10 mouse cellular contexts compared by ENCODE assay signal in genomic region chr17:87174651-87175331, GRCm38 (mm10).
A peak's percentile ranks its signal among the peaks of the same experiment; 100 is the strongest.
DNase-seq lines count a peak whose midpoint lies in the region; ATAC-seq and TF ChIP-seq lines count a peak whose summit lies in the region.
"Had no signal": no experiment of that assay in that cellular context is flagged by ENCODE, and none has a peak within 500 bp of the region (broad histone marks: within the 10 kb centered on the region; RNA-seq: fewer than 3 reads in every experiment).

No protein-coding gene starts in this region.

- peak overlapping the region; percentile 92 for H3K27ac ChIP-seq in embryonic fibroblast, embryonic 13.5 days (ENCODE audit: insufficient read depth, low read length)
- peak overlapping the region; percentile 75 for H3K27ac ChIP-seq in kidney, embryonic 15.5 days
- H3K27ac ChIP-seq in midbrain, embryonic 10.5 days (replicated peaks), result no peak overlapping the region
- H3K27ac ChIP-seq: hindbrain, embryonic 14.5 days; midbrain, embryonic 12.5 days had no signal

- intact Hi-C loops in gastrocnemius, postnatal 36 days (cut with DNase I), result no loop called here

- no peaks in the 10 kb centered on the region for H3K36me3 ChIP-seq in kidney, embryonic 15.5 days
- H3K36me3 ChIP-seq in midbrain, embryonic 10.5 days, result no peaks in the 10 kb centered on the region
- H3K36me3 ChIP-seq: midbrain, embryonic 12.5 days had no signal

- H3K4me1 ChIP-seq in embryonic fibroblast, embryonic 13.5 days (ENCODE audit: control insufficient read depth, insufficient read depth, low read length), result peaks cover 26% of the 10 kb centered on the region
- H3K4me1 ChIP-seq in kidney, embryonic 15.5 days, result peaks cover 48% of the 10 kb centered on the region
- peaks cover 11% of the 10 kb centered on the region for H3K4me1 ChIP-seq in midbrain, embryonic 10.5 days

- peak; percentile 16 for DNase-seq in gastrocnemius, postnatal 10 days
- no peak for DNase-seq in gastrocnemius, postnatal 36 days
- DNase-seq in 3T3-L1 (ENCODE audit: low read depth, low spot score), result peak; percentile 99
- no peak for DNase-seq in cerebellum, postnatal 10 days
- no peak for DNase-seq in midbrain, embryonic 10.5 days (ENCODE audit: low spot score)
- no peak for DNase-seq in frontal cortex, postnatal 25 days (ENCODE audit: low spot score in 2 of 2)

- TF ChIP-seq POLR2A in embryonic fibroblast, embryonic 13.5 days (IDR thresholded peaks at IDR 0.05; ENCODE audit: low read depth, low read length), result peak; percentile 35; the same call in 1 of the 2 replicates

- H3K4me2 ChIP-seq in kidney, embryonic 15.5 days, result no peak overlapping the region
- H3K4me2 ChIP-seq: hindbrain, embryonic 14.5 days; midbrain, embryonic 12.5 days had no signal

- WGBS in kidney, embryonic 15.5 days, result 69% methylated on average over 9 of the region's 9 CpGs
- WGBS in midbrain, embryonic 10.5 days, result 92% methylated on average over 9 of the region's 9 CpGs

- H3K9me3 ChIP-seq in kidney, embryonic 15.5 days (replicated peaks), result peaks cover 7% of the 10 kb centered on the region
- H3K9me3 ChIP-seq in midbrain, embryonic 10.5 days (replicated peaks), result peaks cover 12% of the 10 kb centered on the region; the same call in 1 of the 2 replicates

- H3K9ac ChIP-seq in kidney, embryonic 15.5 days, result no peak overlapping the region
- H3K9ac ChIP-seq: hindbrain, embryonic 14.5 days; midbrain, embryonic 12.5 days had no signal

- no peak overlapping the region for H3K4me3 ChIP-seq in embryonic fibroblast, embryonic 13.5 days (ENCODE audit: insufficient read depth, low read length)
- H3K4me3 ChIP-seq in kidney, embryonic 15.5 days (replicated peaks), result no peak overlapping the region
- H3K4me3 ChIP-seq in midbrain, embryonic 10.5 days, result no peak overlapping the region
- H3K4me3 ChIP-seq: midbrain, embryonic 12.5 days had no signal

- peak; percentile 47 for ATAC-seq in kidney, embryonic 15.5 days (replicated peaks; ENCODE audit: low FRiP score)

- no peak for TF ChIP-seq CTCF in embryonic fibroblast, embryonic 13.5 days (IDR thresholded peaks at IDR 0.05; ENCODE audit: borderline replicate concordance, insufficient read depth, low read length)

- H3K27me3 ChIP-seq in kidney, embryonic 15.5 days, result no peaks in the 10 kb centered on the region
- no peaks in the 10 kb centered on the region for H3K27me3 ChIP-seq in midbrain, embryonic 10.5 days (ENCODE audit: low read depth, poor library complexity, severe bottlenecking)
- H3K27me3 ChIP-seq: midbrain, embryonic 12.5 days had no signal

Comparison
In these comparisons a context has a peak if more than half of its experiments do, and no peak if none do; other contexts are left out.
1. DNase-seq: peak in gastrocnemius, postnatal 10 days (single experiment) and 3T3-L1 (single experiment); none in gastrocnemius, postnatal 36 days (0 of 2), cerebellum, postnatal 10 days (0 of 2), midbrain, embryonic 10.5 days (single experiment) and frontal cortex, postnatal 25 days (0 of 2).